Mouse (Mus musculus): Measurements from ENCODE around the gene Tbc1d17. TPM values are rescaled to one million over a fixed set of nuclear protein-coding genes. Genes with fewer than 3 reads are reported as not detected.

The Tbc1d17 gene
- polyA plus RNA-seq, 1 experiment = 151 TPM

GRCm38 (mm10) chr7:44792781-44793180 lies 56.1 kb downstream of the Tbc1d17 start:
- H3K36me3 ChIP-seq (ENCODE audit: control insufficient read depth, insufficient read depth, low read length) = no peaks in the 10 kb centered on the region
- WGBS = 80% methylated on average over 6 of the region's 6 CpGs
- TF ChIP-seq POLR2A (IDR thresholded peaks at IDR 0.05; ENCODE audit: control insufficient read depth, extremely low read depth, insufficient read depth, low read length, poor library complexity) (no peak), CTCF (IDR thresholded peaks at IDR 0.05; ENCODE audit: borderline replicate concordance, control insufficient read depth, extremely low read depth, insufficient read depth, low read length, poor library complexity) (no peak)
- H3K4me1 ChIP-seq (replicated peaks; ENCODE audit: control insufficient read depth, insufficient read depth, low read length) = no peaks in the 10 kb centered on the region
- no peak for DNase-seq
- no peak overlapping the region for H3K27ac ChIP-seq (ENCODE audit: control insufficient read depth, insufficient read depth, low read length)
- no peaks in the 10 kb centered on the region for H3K27me3 ChIP-seq (ENCODE audit: control insufficient read depth, insufficient read depth, low read length)
- no peak overlapping the region for H3K4me3 ChIP-seq (ENCODE audit: control insufficient read depth, insufficient read depth, low read length)

DNA sequence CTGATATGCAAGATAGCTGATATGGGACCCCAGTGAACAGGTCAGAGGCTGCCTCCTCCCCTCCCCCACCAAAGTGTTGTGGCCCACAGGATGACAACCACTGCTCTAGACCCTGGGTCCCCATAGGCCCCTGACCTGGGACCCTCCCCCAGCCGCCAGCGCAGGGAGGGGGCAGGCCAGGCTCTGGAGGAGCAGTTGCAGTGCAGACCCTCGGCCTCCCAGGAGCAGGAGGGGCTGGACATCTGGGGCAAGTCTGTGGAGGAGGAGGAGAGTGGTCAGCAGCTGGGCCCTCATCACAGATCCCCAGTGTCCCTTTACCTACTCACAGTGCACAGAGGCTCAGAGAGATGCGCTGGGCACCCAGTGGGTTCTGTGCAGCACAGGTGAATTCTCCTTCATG lies 58.8 kb downstream of the Tbc1d17 start:
- Histone ChIP-seq H3K27ac (ENCODE audit: control insufficient read depth, insufficient read depth, low read length) (no peak overlapping the region), H3K27me3 (ENCODE audit: control insufficient read depth, insufficient read depth, low read length) (no peaks in the 10 kb centered on the region), H3K4me3 (ENCODE audit: control insufficient read depth, insufficient read depth, low read length) (no peak overlapping the region), H3K36me3 (ENCODE audit: control insufficient read depth, insufficient read depth, low read length) (no peaks in the 10 kb centered on the region), H3K4me1 (replicated peaks; ENCODE audit: control insufficient read depth, insufficient read depth, low read length) (no peaks in the 10 kb centered on the region)
- WGBS = 74% methylated on average over 4 of the region's 4 CpGs
- no peak for TF ChIP-seq CTCF (IDR thresholded peaks at IDR 0.05; ENCODE audit: borderline replicate concordance, control insufficient read depth, extremely low read depth, insufficient read depth, low read length, poor library complexity)
- no peak for TF ChIP-seq POLR2A (IDR thresholded peaks at IDR 0.05; ENCODE audit: control insufficient read depth, extremely low read depth, insufficient read depth, low read length, poor library complexity)
- no peak for DNase-seq

GRCm38 (mm10) chr7:44789531-44789930 lies 59.3 kb downstream of the Tbc1d17 start:
- DNase-seq = no peak
- no peak overlapping the region for H3K27ac ChIP-seq (ENCODE audit: control insufficient read depth, insufficient read depth, low read length)
- TF ChIP-seq CTCF (IDR thresholded peaks at IDR 0.05; ENCODE audit: borderline replicate concordance, control insufficient read depth, extremely low read depth, insufficient read depth, low read length, poor library complexity) (no peak), POLR2A (IDR thresholded peaks at IDR 0.05; ENCODE audit: control insufficient read depth, extremely low read depth, insufficient read depth, low read length, poor library complexity) (no peak)
- no peaks in the 10 kb centered on the region for H3K27me3 ChIP-seq (ENCODE audit: control insufficient read depth, insufficient read depth, low read length)
- 80% methylated on average over 3 of the region's 3 CpGs for WGBS
- H3K4me3 ChIP-seq (ENCODE audit: control insufficient read depth, insufficient read depth, low read length) = no peak overlapping the region
- no peaks in the 10 kb centered on the region for H3K4me1 ChIP-seq (replicated peaks; ENCODE audit: control insufficient read depth, insufficient read depth, low read length)
- no peaks in the 10 kb centered on the region for H3K36me3 ChIP-seq (ENCODE audit: control insufficient read depth, insufficient read depth, low read length)

Other genes starting within 250 kb of the Tbc1d17 start
- 1.9 and 3.7 TPM in 2 replicates for gene Myh14, start 178.2 kb downstream of the Tbc1d17 start, polyA plus RNA-seq (2012; rRNA removed)
- gene Izumo2, start 140.3 kb downstream of the Tbc1d17 start, polyA plus RNA-seq (2012; rRNA removed) = not detected in 2 replicates
- 105 and 111 TPM in 2 replicates for gene Vrk3, start 100.7 kb downstream of the Tbc1d17 start, polyA plus RNA-seq (2012; rRNA removed)
- 1.1 TPM in 2 replicates for gene Zfp473, start 98.0 kb downstream of the Tbc1d17 start, polyA plus RNA-seq (2012; rRNA removed)
- gene Nup62, start 33.0 kb downstream of the Tbc1d17 start, polyA plus RNA-seq (2012; rRNA removed) = 189 and 223 TPM in 2 replicates
- 71.7 and 74.4 TPM in 2 replicates for gene Il4i1, start 32.7 kb downstream of the Tbc1d17 start, polyA plus RNA-seq (2012; rRNA removed)
- 76.5 and 102 TPM in 2 replicates for gene Atf5, start 32.4 kb downstream of the Tbc1d17 start, polyA plus RNA-seq (2012; rRNA removed)
- 91.4 and 120 TPM in 2 replicates for gene Akt1s1, start 88 bp downstream of the Tbc1d17 start, polyA plus RNA-seq (2012; rRNA removed)
- 110 and 135 TPM in 2 replicates for gene Pnkp, start 8.1 kb upstream of the Tbc1d17 start, polyA plus RNA-seq (2012; rRNA removed)
- 316 and 338 TPM in 2 replicates for gene Ptov1, start 20.7 kb upstream of the Tbc1d17 start, polyA plus RNA-seq (2012; rRNA removed)
- 220 and 266 TPM in 2 replicates for gene Med25, start 43.6 kb upstream of the Tbc1d17 start, polyA plus RNA-seq (2012; rRNA removed)
- gene Fuz, start 47.0 kb upstream of the Tbc1d17 start, polyA plus RNA-seq (2012; rRNA removed) = 60.9 and 73.3 TPM in 2 replicates
- 133 and 147 TPM in 2 replicates for gene Ap2a1, start 80.4 kb upstream of the Tbc1d17 start, polyA plus RNA-seq (2012; rRNA removed)
- 0.29 and 1.0 TPM in 2 replicates for gene Tsks, start 94.1 kb upstream of the Tbc1d17 start, polyA plus RNA-seq (2012; rRNA removed)
- gene Cpt1c, start 125.8 kb upstream of the Tbc1d17 start, polyA plus RNA-seq (2012; rRNA removed) = 4.4 and 6.8 TPM in 2 replicates
- 242 and 260 TPM in 2 replicates for gene Prmt1, start 137.5 kb upstream of the Tbc1d17 start, polyA plus RNA-seq (2012; rRNA removed)
- 227 and 277 TPM in 2 replicates for gene Irf3, start 148.6 kb upstream of the Tbc1d17 start, polyA plus RNA-seq (2012; rRNA removed)
- 85.6 and 87.4 TPM in 2 replicates for gene Bcl2l12, start 149.6 kb upstream of the Tbc1d17 start, polyA plus RNA-seq (2012; rRNA removed)
- gene Scaf1, start 167.3 kb upstream of the Tbc1d17 start, polyA plus RNA-seq (2012; rRNA removed) = 118 and 131 TPM in 2 replicates
- 41.7 and 62.3 TPM in 2 replicates for gene Rras, start 168.9 kb upstream of the Tbc1d17 start, polyA plus RNA-seq (2012; rRNA removed)
- 32.7 and 43.5 TPM in 2 replicates for gene Prr12, start 203.8 kb upstream of the Tbc1d17 start, polyA plus RNA-seq (2012; rRNA removed)
- gene Nosip, start 213.3 kb upstream of the Tbc1d17 start, polyA plus RNA-seq (2012; rRNA removed) = 159 and 165 TPM in 2 replicates
- 32.4 and 40.5 TPM in 2 replicates for gene Prrg2, start 213.6 kb upstream of the Tbc1d17 start, polyA plus RNA-seq (2012; rRNA removed)
- 22.2 and 34.9 TPM in 2 replicates for gene Rcn3, start 243.1 kb upstream of the Tbc1d17 start, polyA plus RNA-seq (2012; rRNA removed)